Mouse (Mus musculus) hindbrain, embryonic 12.5 days (tissue): ENCODE data around the gene Myo15. TPM values are rescaled to one million over a fixed set of nuclear protein-coding genes. Genes with fewer than 3 reads are reported as not detected.
A peak's percentile ranks its signal among the peaks of the same experiment; 100 is the strongest.
"Not testable (repeated sequence)": the region's sequence is repeated elsewhere in the genome, so short reads cannot be mapped to it uniquely, and the experiment has no call there.

Experiments used
- ATAC-seq: fragments of 200-750 bp; cut with Nextera tagmentation; 2 replicates; pipeline ENCODE4 v1.8.0; 2017; ENCODE audit warnings: moderate TSS enrichment; ENCODE audit not compliant: low FRiP score
- H3K27ac ChIP-seq: fragments of 300-500 bp; sonication (generic); 2 replicates; pipeline ENCODE4 v1.5.1; 2016; ENCODE audit warnings: mild to moderate bottlenecking
- H3K27me3 ChIP-seq: fragments of 300-500 bp; sonication (generic); 2 replicates; pipeline ENCODE4 v1.6.1; 2016; ENCODE audit warnings: mild to moderate bottlenecking
- H3K36me3 ChIP-seq: fragments of 300-500 bp; sonication (generic); 2 replicates; pipeline ENCODE4 v1.6.1; 2016; ENCODE audit warnings: mild to moderate bottlenecking
- H3K4me1 ChIP-seq: fragments of 300-500 bp; sonication (generic); 2 replicates; pipeline ENCODE4 v1.6.1; 2016
- H3K4me2 ChIP-seq: fragments of 300-500 bp; sonication (generic); replicated peaks from 2 replicates; pipeline ENCODE4 v1.6.1; 2016; ENCODE audit warnings: mild to moderate bottlenecking
- H3K4me3 ChIP-seq: fragments of 300-500 bp; sonication (generic); 2 replicates; pipeline ENCODE4 v1.5.1; 2016; ENCODE audit warnings: mild to moderate bottlenecking
- H3K9ac ChIP-seq: fragments of 300-500 bp; sonication (generic); 2 replicates; pipeline ENCODE4 v1.6.1; 2016; ENCODE audit warnings: mild to moderate bottlenecking, moderate library complexity
- H3K9me3 ChIP-seq: fragments of 300-500 bp; sonication (generic); replicated peaks from 2 replicates; pipeline ENCODE4 v1.6.1; 2016; ENCODE audit warnings: mild to moderate bottlenecking
- WGBS: fragments of 180-500 bp; shearing (Covaris S2); methylation state at CpG from one replicate; pipeline ENCODE4 v1.1.7; 2016; 5-methylcytosine and 5-hydroxymethylcytosine counted together
- polyA plus RNA-seq: library from polyadenylated mRNA; unstranded; fragments of >200 nt; fragmentation: Nextera tagmentation; extraction: Ambion mirVana; gene quantifications from 2 replicates; pipeline ENCODE4 v1.2.1, GENCODE M21; 2016

Myo15 gene
- polyA plus RNA-seq: 0.30 TPM in 2 replicates

- ATAC-seq: no peak
- no peak within 1 kb of the TSS for H3K27ac ChIP-seq
- no peaks in the 10 kb centered on the region for H3K27me3 ChIP-seq
- H3K4me2 ChIP-seq: no peak within 1 kb of the TSS
- H3K4me3 ChIP-seq: no peak within 1 kb of the TSS
- no peaks in the 10 kb centered on the region for H3K9me3 ChIP-seq
- peaks cover 58% of the 10 kb centered on the region for H3K36me3 ChIP-seq
- WGBS: 81% methylated on average over 3 of the region's 3 CpGs
- no peaks in the 10 kb centered on the region for H3K4me1 ChIP-seq
- H3K9ac ChIP-seq: peak within 1 kb of the TSS; percentile 27; the same call in 1 of the 2 replicates
Measured at GRCm38 (mm10) chr11:60469039-60469438, at the start of gene Myo15. Myo15 (plus strand) TSS chr11:60469339.

- H3K4me1 ChIP-seq: peaks cover 14% of the 10 kb centered on the region
- H3K9me3 ChIP-seq: no peaks in the 10 kb centered on the region
- no peak overlapping the region for H3K4me2 ChIP-seq
- ATAC-seq: no peak
- H3K36me3 ChIP-seq: no peaks in the 10 kb centered on the region; the same call in 1 of the 2 replicates
- H3K9ac ChIP-seq: no peak overlapping the region
- no peak overlapping the region for H3K4me3 ChIP-seq
- no peak overlapping the region for H3K27ac ChIP-seq
- 60% methylated on average over 6 of the region's 6 CpGs for WGBS
- H3K27me3 ChIP-seq: no peaks in the 10 kb centered on the region
Measured at GRCm38 (mm10) chr11:60422046-60422668, 47.0 kb upstream of the Myo15 start.

- Histone ChIP-seq H3K27ac (no peak overlapping the region), H3K9ac (no peak overlapping the region), H3K4me1 (peaks cover 13% of the 10 kb centered on the region), H3K36me3 (peaks cover 6% of the 10 kb centered on the region), H3K4me3 (no peak overlapping the region), H3K4me2 (no peak overlapping the region), H3K9me3 (no peaks in the 10 kb centered on the region), H3K27me3 (no peaks in the 10 kb centered on the region)
- no peak for ATAC-seq
- WGBS: 53% methylated on average over 1 of the region's 1 CpGs
Measured at GRCm38 (mm10) chr11:60423006-60423405, 46.1 kb upstream of the Myo15 start.

- 90% methylated on average over 1 of the region's 1 CpGs for WGBS
- no peaks in the 10 kb centered on the region for H3K9me3 ChIP-seq
- H3K27me3 ChIP-seq: no peaks in the 10 kb centered on the region
- H3K4me1 ChIP-seq: no peaks in the 10 kb centered on the region
- H3K9ac ChIP-seq: no peak overlapping the region
- peaks cover 14% of the 10 kb centered on the region for H3K36me3 ChIP-seq
- no peak overlapping the region for H3K4me2 ChIP-seq
- ATAC-seq: no peak
- no peak overlapping the region for H3K27ac ChIP-seq
- no peak overlapping the region for H3K4me3 ChIP-seq
Measured at GRCm38 (mm10) chr11:60426417-60426816, 42.7 kb upstream of the Myo15 start.

- Histone ChIP-seq H3K36me3 (peaks cover 18% of the 10 kb centered on the region), H3K4me1 (no peaks in the 10 kb centered on the region)
Measured at GRCm38 (mm10) chr11:60427628-60428027, 41.5 kb upstream of the Myo15 start.

GRCm38 (mm10) chr11:60433501-60433900, 35.6 kb upstream of the Myo15 start:
- Histone ChIP-seq H3K27me3 (no peaks in the 10 kb centered on the region), H3K9ac (no peak overlapping the region), H3K9me3 (no peaks in the 10 kb centered on the region), H3K4me2 (no peak overlapping the region), H3K36me3 (peaks cover 55% of the 10 kb centered on the region), H3K27ac (no peak overlapping the region), H3K4me1 (no peaks in the 10 kb centered on the region), H3K4me3 (no peak overlapping the region)
- no peak for ATAC-seq

More at GRCm38 (mm10) chr11:60427628-60428027, 41.5 kb upstream of the Myo15 start:
- Histone ChIP-seq H3K9ac (no peak overlapping the region), H3K9me3 (no peaks in the 10 kb centered on the region), H3K27me3 (no peaks in the 10 kb centered on the region), H3K4me2 (no peak overlapping the region), H3K4me3 (no peak overlapping the region), H3K27ac (no peak overlapping the region)
- WGBS: 95% methylated on average over 3 of the region's 3 CpGs
- ATAC-seq: no peak

- H3K4me2 ChIP-seq: no peak overlapping the region
- H3K4me1 ChIP-seq: no peaks in the 10 kb centered on the region
- no peak overlapping the region for H3K4me3 ChIP-seq
- H3K9me3 ChIP-seq: no peaks in the 10 kb centered on the region
- WGBS: 94% methylated on average over 1 of the region's 1 CpGs
- H3K27ac ChIP-seq: no peak overlapping the region
- ATAC-seq: no peak
- H3K9ac ChIP-seq: no peak overlapping the region
- H3K36me3 ChIP-seq: peaks cover 63% of the 10 kb centered on the region
- no peaks in the 10 kb centered on the region for H3K27me3 ChIP-seq
Measured at GRCm38 (mm10) chr11:60435133-60435532, 34.0 kb upstream of the Myo15 start.

- no peak for ATAC-seq
- H3K9me3 ChIP-seq: no peaks in the 10 kb centered on the region
- no peak overlapping the region for H3K4me2 ChIP-seq
- no peaks in the 10 kb centered on the region for H3K27me3 ChIP-seq
- 87% methylated on average over 3 of the region's 3 CpGs for WGBS
- no peak overlapping the region for H3K9ac ChIP-seq
- H3K4me1 ChIP-seq: no peaks in the 10 kb centered on the region
- peaks cover 65% of the 10 kb centered on the region for H3K36me3 ChIP-seq
- H3K4me3 ChIP-seq: no peak overlapping the region
- H3K27ac ChIP-seq: no peak overlapping the region
Measured at GRCm38 (mm10) chr11:60436618-60437017, 32.5 kb upstream of the Myo15 start.

- H3K4me1 ChIP-seq, H3K4me2 ChIP-seq, H3K9me3 ChIP-seq, H3K27me3 ChIP-seq, H3K27ac ChIP-seq, ATAC-seq, H3K4me3 ChIP-seq, H3K9ac ChIP-seq: not testable (repeated sequence)
- WGBS: 24% methylated on average over 1 of the region's 1 CpGs
- H3K36me3 ChIP-seq: peaks cover 68% of the 10 kb centered on the region
Measured at GRCm38 (mm10) chr11:60439621-60440020, 29.5 kb upstream of the Myo15 start.

- Histone ChIP-seq H3K36me3 (peaks cover 63% of the 10 kb centered on the region), H3K9ac (no peak overlapping the region), H3K27ac (no peak overlapping the region), H3K4me3 (no peak overlapping the region), H3K27me3 (no peaks in the 10 kb centered on the region), H3K4me2 (no peak overlapping the region), H3K9me3 (no peaks in the 10 kb centered on the region), H3K4me1 (no peaks in the 10 kb centered on the region)
- ATAC-seq: no peak
- WGBS: 43% methylated on average over 7 of the region's 7 CpGs
Measured at GRCm38 (mm10) chr11:60440176-60440575, 29.0 kb upstream of the Myo15 start.

- ATAC-seq: no peak
- Histone ChIP-seq H3K36me3 (peaks cover 45% of the 10 kb centered on the region), H3K27ac (no peak overlapping the region), H3K27me3 (no peaks in the 10 kb centered on the region), H3K9ac (no peak overlapping the region), H3K4me1 (no peaks in the 10 kb centered on the region), H3K4me3 (no peak overlapping the region), H3K4me2 (no peak overlapping the region), H3K9me3 (no peaks in the 10 kb centered on the region)
- WGBS: 89% methylated on average over 6 of the region's 6 CpGs
Measured at GRCm38 (mm10) chr11:60442896-60443295, 26.2 kb upstream of the Myo15 start.

- no peak for ATAC-seq
- Histone ChIP-seq H3K4me3 (no peak overlapping the region), H3K4me1 (no peaks in the 10 kb centered on the region), H3K27ac (no peak overlapping the region), H3K9me3 (no peaks in the 10 kb centered on the region), H3K27me3 (no peaks in the 10 kb centered on the region), H3K4me2 (no peak overlapping the region), H3K9ac (no peak overlapping the region), H3K36me3 (peaks cover 35% of the 10 kb centered on the region)
- 87% methylated on average over 4 of the region's 4 CpGs for WGBS
Measured at GRCm38 (mm10) chr11:60444007-60444406, 25.1 kb upstream of the Myo15 start.

- ATAC-seq: peak; percentile 88
- WGBS: 6% methylated on average over 27 of the region's 27 CpGs
- Histone ChIP-seq H3K9ac (peak within 1 kb of the TSS; percentile 90), H3K36me3 (peaks cover 30% of the 10 kb centered on the region), H3K4me2 (peak within 1 kb of the TSS; percentile 94), H3K4me1 (peaks cover 11% of the 10 kb centered on the region), H3K4me3 (peak within 1 kb of the TSS; percentile 79), H3K27ac (peak within 1 kb of the TSS; percentile 66; the same call in 1 of the 2 replicates), H3K27me3 (no peaks in the 10 kb centered on the region), H3K9me3 (no peaks in the 10 kb centered on the region)
Measured at GRCm38 (mm10) chr11:60454080-60454744, 14.9 kb upstream of the Myo15 start, which contains the start of gene Drg2. Drg2 (plus strand) TSS chr11:60454591.
